Mouse (Mus musculus): ENCODE results near the gene Hbq1a.

DNA sequence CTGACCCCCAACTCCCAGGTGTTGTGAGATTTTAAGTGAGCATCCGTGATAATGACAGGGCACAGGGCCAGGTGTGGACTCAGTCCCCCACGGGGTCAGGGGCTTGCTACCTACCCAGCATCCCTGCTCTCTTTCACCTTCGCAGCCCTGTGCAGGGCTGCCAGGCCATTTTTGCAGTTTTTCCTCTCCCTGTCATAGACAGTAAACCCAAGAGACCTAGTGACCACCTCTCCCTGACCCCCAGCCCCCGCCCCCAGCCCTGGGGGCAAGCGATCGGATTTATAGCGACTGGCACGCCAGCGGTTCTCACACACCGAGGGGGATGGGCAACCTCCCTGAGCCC is 47.4 kb downstream of the Hbq1a start:
- no peak for TF ChIP-seq CTCF (IDR thresholded peaks at IDR 0.05; ENCODE audit: low read depth)
- TF ChIP-seq EP300 (IDR thresholded peaks at IDR 0.05; ENCODE audit: low read depth): no peak

Data from heart, postnatal 0 days (tissue).